Mouse (Mus musculus) pancreas, adult 10 weeks (tissue): ENCODE data around the gene Pyurf. TPM values are rescaled to one million over a fixed set of nuclear protein-coding genes. Genes with fewer than 3 reads are reported as not detected.

Experiments used
- polyA plus RNA-seq: library from polyadenylated mRNA; stranded (reverse); fragments of 350-450 nt; fragmentation: Illumina TruSeq; extraction: RNeasy Lipid Tissue Mini Kit (QIAGEN cat#74804); gene quantifications from one replicate; pipeline ENCODE4 v1.2.3, GENCODE M21; 2015; ENCODE audit warnings: low read depth, low replicate concordance; ENCODE audit not compliant: insufficient read depth

Pyurf gene
- 2.9 TPM for polyA plus RNA-seq

GRCm38 (mm10) chr6:57691467-57692261 lies at the start of gene Pyurf:
Gene Pyurf (minus strand): TSS chr6:57692078.

GRCm38 (mm10) chr6:57702376-57702742 lies 10.5 kb upstream of the Pyurf start, which contains the start of gene Lancl2:
Gene Lancl2 (plus strand): TSS chr6:57702540.

Other genes starting within 250 kb of the Pyurf start
- gene Ppm1k, start 156.6 kb downstream of the Pyurf start, polyA plus RNA-seq, result 2.0 TPM
- gene Herc6, start 111.1 kb downstream of the Pyurf start, polyA plus RNA-seq, result 3.3 TPM
- gene Lancl2, start 10.5 kb upstream of the Pyurf start, polyA plus RNA-seq, result 2.3 TPM
- gene Vopp1, start 133.1 kb upstream of the Pyurf start, polyA plus RNA-seq, result 3.4 TPM
- not detected for gene Vmn1r21, start 158.3 kb upstream of the Pyurf start, polyA plus RNA-seq
- not detected for gene Vmn1r22, start 215.9 kb upstream of the Pyurf start, polyA plus RNA-seq
- not detected for gene Vmn1r23, start 234.8 kb upstream of the Pyurf start, polyA plus RNA-seq